Mouse (Mus musculus) intestine, postnatal 0 days (tissue): Measurements from ENCODE around the gene Hist1h3f. TPM values are rescaled to one million over a fixed set of nuclear protein-coding genes. Genes with fewer than 3 reads are reported as not detected.

ENCODE experiments used
- ATAC-seq: fragments of 200-750 bp; cut with Nextera tagmentation; 2 replicates; pipeline ENCODE4 v1.8.0; 2017; ENCODE audit warnings: mild to moderate bottlenecking, moderate TSS enrichment, moderate library complexity
- H3K27ac ChIP-seq: fragments of 300-500 bp; sonication (generic); 2 replicates; pipeline ENCODE4 v1.5.1; 2014; ENCODE audit warnings: mild to moderate bottlenecking, low read depth, low read length, moderate library complexity
- H3K27me3 ChIP-seq: fragments of 300-500 bp; sonication (generic); replicated peaks from 2 replicates; pipeline ENCODE4 v1.6.1; 2014; ENCODE audit warnings: low read length, mixed read lengths; ENCODE audit not compliant: control insufficient read depth, insufficient read depth
- H3K36me3 ChIP-seq: fragments of 300-500 bp; sonication (generic); 2 replicates; pipeline ENCODE4 v1.6.1; 2014; ENCODE audit warnings: mild to moderate bottlenecking, moderate library complexity; ENCODE audit not compliant: control insufficient read depth, insufficient read depth
- H3K4me1 ChIP-seq: fragments of 300-500 bp; sonication (generic); replicated peaks from 2 replicates; pipeline ENCODE4 v1.6.1; 2014; ENCODE audit warnings: antibody characterized with exemption, low read length, mixed read lengths; ENCODE audit not compliant: control insufficient read depth, insufficient read depth
- H3K4me2 ChIP-seq: fragments of 300-500 bp; sonication (generic); replicated peaks from 2 replicates; pipeline ENCODE4 v1.6.1; 2014; ENCODE audit warnings: low read depth, mild to moderate bottlenecking, moderate library complexity
- H3K4me3 ChIP-seq: fragments of 300-500 bp; sonication (generic); 2 replicates; pipeline ENCODE4 v1.5.1; 2014; ENCODE audit warnings: low read depth, low read length
- H3K9ac ChIP-seq: fragments of 300-500 bp; sonication (generic); 2 replicates; pipeline ENCODE4 v1.6.1; 2014; ENCODE audit warnings: mild to moderate bottlenecking, low read depth, low read length
- H3K9me3 ChIP-seq: fragments of 300-500 bp; sonication (generic); 2 replicates; pipeline ENCODE4 v1.6.1; 2016; ENCODE audit warnings: mixed run types; ENCODE audit not compliant: control insufficient read depth
- CTCF ChIP-seq: sonication (generic); IDR thresholded peaks from 2 replicates; pipeline ENCODE4 v1.5.1; 2016; ENCODE audit warnings: low read depth, mild to moderate bottlenecking, control low read depth, antibody characterized with exemption, moderate library complexity
- WGBS: fragments of 180-500 bp; shearing (Covaris S2); extraction: QIAGEN DNeasy Blood & Tissue Kit; methylation state at CpG from one replicate; pipeline ENCODE4 v1.1.7; 2014; 5-methylcytosine and 5-hydroxymethylcytosine counted together
- polyA plus RNA-seq: library from polyadenylated mRNA; unstranded; fragments of >200 nt; fragmentation: Nextera tagmentation; extraction: Ambion mirVana; gene quantifications from 2 replicates; pipeline ENCODE4 v1.2.1, GENCODE M21; 2015

The Hist1h3f gene
- polyA plus RNA-seq, 1 experiment from 2014 or later, result 0.37 TPM

- Histone ChIP-seq H3K9me3 (no peaks in the 10 kb centered on the region), H3K4me2 (0 out of 2 replicates have a peak overlapping the region, but pooled peaks have one; percentile 6), H3K4me1 (peaks cover under 1% of the 10 kb centered on the region; the same call in 1 of the 2 replicates), H3K27ac (no peak overlapping the region), H3K27me3 (no peaks in the 10 kb centered on the region), H3K4me3 (no peak overlapping the region), H3K36me3 (no peaks in the 10 kb centered on the region), H3K9ac (no peak overlapping the region)
- TF ChIP-seq CTCF, result no peak
- 8% methylated on average over 17 of the region's 17 CpGs for WGBS
- peak; percentile 74 for ATAC-seq
These were observed 43.2 kb upstream of the Hist1h3f start for GRCm38 (mm10) chr13:23500424-23501200.

DNA sequence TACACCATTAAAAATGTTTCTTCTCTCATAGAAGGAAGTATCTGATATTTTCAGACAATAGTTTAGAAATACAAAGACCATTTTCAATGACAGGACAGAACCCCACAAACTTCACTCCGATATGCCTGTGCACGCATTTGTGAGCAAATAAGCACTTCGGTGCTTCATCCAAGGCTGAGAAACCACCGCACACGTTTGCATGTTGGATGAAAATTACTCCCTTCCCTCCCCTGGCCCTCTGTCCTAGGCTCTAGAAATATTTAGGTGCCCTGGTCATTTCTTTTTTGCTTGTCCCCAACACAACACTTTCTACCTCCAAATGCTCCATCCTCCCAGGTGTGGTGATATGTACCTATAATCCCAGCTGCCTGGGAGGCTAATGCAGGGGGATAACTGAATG is 42.3 kb upstream of the Hist1h3f start:
- 37% methylated on average over 5 of the region's 5 CpGs for WGBS
- no peak for ATAC-seq
- Histone ChIP-seq H3K27ac (no peak overlapping the region), H3K4me3 (no peak overlapping the region), H3K4me2 (peak overlapping the region; percentile 6; the same call in 1 of the 2 replicates), H3K4me1 (peaks cover 5% of the 10 kb centered on the region; the same call in 1 of the 2 replicates), H3K9me3 (no peaks in the 10 kb centered on the region), H3K27me3 (no peaks in the 10 kb centered on the region), H3K36me3 (no peaks in the 10 kb centered on the region), H3K9ac (no peak overlapping the region)
- TF ChIP-seq CTCF, result no peak

- Histone ChIP-seq H3K4me1 (peaks cover 5% of the 10 kb centered on the region; the same call in 1 of the 2 replicates), H3K9ac (no peak overlapping the region), H3K4me3 (no peak overlapping the region), H3K27me3 (no peaks in the 10 kb centered on the region), H3K9me3 (no peaks in the 10 kb centered on the region), H3K27ac (no peak overlapping the region), H3K36me3 (no peaks in the 10 kb centered on the region), H3K4me2 (0 out of 2 replicates have a peak overlapping the region, but pooled peaks have one; percentile 6)
- 49% methylated on average over 9 of the region's 9 CpGs for WGBS
- TF ChIP-seq CTCF, result no peak
- no peak for ATAC-seq
These were observed 41.8 kb upstream of the Hist1h3f start for GRCm38 (mm10) chr13:23502031-23502567.

GRCm38 (mm10) chr13:23502916-23503315 is 40.9 kb upstream of the Hist1h3f start:
- H3K4me1 ChIP-seq, result 0 out of 2 replicates have a peak, but pooled peaks cover 5% of the 10 kb centered on the region
- no peaks in the 10 kb centered on the region for H3K36me3 ChIP-seq
- ATAC-seq, result no peak
- H3K27ac ChIP-seq, result no peak overlapping the region
- no peak overlapping the region for H3K9ac ChIP-seq
- no peak overlapping the region for H3K4me2 ChIP-seq
- no peaks in the 10 kb centered on the region for H3K27me3 ChIP-seq
- no peaks in the 10 kb centered on the region for H3K9me3 ChIP-seq
- 68% methylated on average over 4 of the region's 4 CpGs for WGBS
- TF ChIP-seq CTCF, result no peak
- H3K4me3 ChIP-seq, result no peak overlapping the region

- TF ChIP-seq CTCF, result no peak
- Histone ChIP-seq H3K36me3 (no peaks in the 10 kb centered on the region), H3K27ac (no peak overlapping the region), H3K4me2 (no peak overlapping the region), H3K4me3 (no peak overlapping the region), H3K9ac (no peak overlapping the region), H3K27me3 (no peaks in the 10 kb centered on the region), H3K9me3 (no peaks in the 10 kb centered on the region), H3K4me1 (0 out of 2 replicates have a peak, but pooled peaks cover 5% of the 10 kb centered on the region)
- ATAC-seq, result 0 out of 2 replicates have a peak, but pooled peaks have one; percentile 20
- WGBS, result 3% methylated on average over 9 of the region's 9 CpGs
These were observed 40.1 kb upstream of the Hist1h3f start for GRCm38 (mm10) chr13:23503797-23504196.

GRCm38 (mm10) chr13:23505662-23506345 is 38.0 kb upstream of the Hist1h3f start:
- Histone ChIP-seq H3K36me3 (no peaks in the 10 kb centered on the region), H3K9me3 (no peaks in the 10 kb centered on the region), H3K4me1 (0 out of 2 replicates have a peak, but pooled peaks cover 5% of the 10 kb centered on the region), H3K4me3 (peak overlapping the region; percentile 20), H3K4me2 (peak overlapping the region; percentile 60), H3K27me3 (no peaks in the 10 kb centered on the region), H3K9ac (no peak overlapping the region), H3K27ac (no peak overlapping the region)
- no peak for TF ChIP-seq CTCF
- no peak for ATAC-seq
- 19% methylated on average over 14 of the region's 14 CpGs for WGBS
